Mouse (Mus musculus): ENCODE measurements around the gene Yeats4. TPM values are rescaled to one million over a fixed set of nuclear protein-coding genes. Genes with fewer than 3 reads are reported as not detected.
A peak's percentile ranks its signal among the peaks of the same experiment; 100 is the strongest.

The Yeats4 gene
- polyA plus RNA-seq, 1 experiment from 2014 or later, result 112 TPM

- Histone ChIP-seq H3K4me1 (peaks cover 3% of the 10 kb centered on the region), H3K4me3 (no peak overlapping the region), H3K27ac (no peak overlapping the region), H3K9ac (no peak overlapping the region), H3K27me3 (no peaks in the 10 kb centered on the region), H3K36me3 (no peaks in the 10 kb centered on the region), H3K9me3 (replicated peaks) (no peaks in the 10 kb centered on the region), H3K4me2 (replicated peaks) (no peak overlapping the region)
- WGBS, result 97% methylated on average over 4 of the region's 4 CpGs
- ATAC-seq (ENCODE audit: low FRiP score), result no peak
Measured at GRCm38 (mm10) chr10:117195748-117196147, 28.6 kb downstream of the Yeats4 start.

GRCm38 (mm10) chr10:117195005-117195404 lies 29.3 kb downstream of the Yeats4 start:
- ATAC-seq (ENCODE audit: low FRiP score), result no peak
- no peaks in the 10 kb centered on the region for H3K36me3 ChIP-seq

GRCm38 (mm10) chr10:117193364-117193763 lies 30.9 kb downstream of the Yeats4 start:
- no peak overlapping the region for H3K4me3 ChIP-seq
- H3K9me3 ChIP-seq (replicated peaks), result no peaks in the 10 kb centered on the region
- no peak overlapping the region for H3K4me2 ChIP-seq (replicated peaks)
- ATAC-seq (ENCODE audit: low FRiP score), result no peak
- 77% methylated on average over 5 of the region's 5 CpGs for WGBS
- no peaks in the 10 kb centered on the region for H3K4me1 ChIP-seq
- no peaks in the 10 kb centered on the region for H3K36me3 ChIP-seq
- H3K9ac ChIP-seq, result no peak overlapping the region
- no peaks in the 10 kb centered on the region for H3K27me3 ChIP-seq
- no peak overlapping the region for H3K27ac ChIP-seq

More at GRCm38 (mm10) chr10:117195005-117195404, 29.3 kb downstream of the Yeats4 start:
- H3K4me2 ChIP-seq (replicated peaks), result no peak overlapping the region
- H3K4me3 ChIP-seq, result no peak overlapping the region
- no peak overlapping the region for H3K27ac ChIP-seq
- no peak overlapping the region for H3K9ac ChIP-seq
- peaks cover 3% of the 10 kb centered on the region; the same call in 1 of the 2 replicates for H3K4me1 ChIP-seq
- WGBS, result 93% methylated on average over 12 of the region's 12 CpGs
- H3K9me3 ChIP-seq (replicated peaks), result no peaks in the 10 kb centered on the region
- H3K27me3 ChIP-seq, result no peaks in the 10 kb centered on the region

GRCm38 (mm10) chr10:117185399-117186089 lies 38.8 kb downstream of the Yeats4 start:
- no peak for ATAC-seq (ENCODE audit: low FRiP score)
- Histone ChIP-seq H3K4me3 (no peak overlapping the region), H3K4me2 (replicated peaks) (no peak overlapping the region), H3K36me3 (no peaks in the 10 kb centered on the region), H3K27me3 (no peaks in the 10 kb centered on the region), H3K27ac (no peak overlapping the region), H3K9ac (no peak overlapping the region), H3K4me1 (no peaks in the 10 kb centered on the region), H3K9me3 (replicated peaks) (no peaks in the 10 kb centered on the region)
- WGBS, result 76% methylated on average over 9 of the region's 9 CpGs

- H3K36me3 ChIP-seq, result no peaks in the 10 kb centered on the region
- no peak overlapping the region for H3K27ac ChIP-seq
- H3K9ac ChIP-seq, result no peak overlapping the region
- no peaks in the 10 kb centered on the region for H3K27me3 ChIP-seq
- no peak overlapping the region for H3K4me3 ChIP-seq
- ATAC-seq (ENCODE audit: low FRiP score), result no peak
- no peaks in the 10 kb centered on the region for H3K4me1 ChIP-seq
- WGBS, result 65% methylated on average over 3 of the region's 3 CpGs
- no peak overlapping the region for H3K4me2 ChIP-seq (replicated peaks)
- no peaks in the 10 kb centered on the region for H3K9me3 ChIP-seq (replicated peaks)
Measured at GRCm38 (mm10) chr10:117181098-117181497, 43.2 kb downstream of the Yeats4 start.

- H3K9me3 ChIP-seq (replicated peaks), result no peaks in the 10 kb centered on the region
- peaks cover 5% of the 10 kb centered on the region; the same call in 1 of the 2 replicates for H3K4me1 ChIP-seq
- H3K4me2 ChIP-seq (replicated peaks), result peak overlapping the region; percentile 19; the same call in 1 of the 2 replicates
- WGBS, result 59% methylated on average over 12 of the region's 12 CpGs
- no peak overlapping the region for H3K4me3 ChIP-seq
- no peak for ATAC-seq (ENCODE audit: low FRiP score)
- H3K27me3 ChIP-seq, result no peaks in the 10 kb centered on the region
- H3K27ac ChIP-seq, result no peak overlapping the region
- H3K36me3 ChIP-seq, result no peaks in the 10 kb centered on the region
- H3K9ac ChIP-seq, result 0 out of 2 replicates have a peak overlapping the region, but pooled peaks have one; percentile 13
Measured at GRCm38 (mm10) chr10:117174645-117175044, 49.7 kb downstream of the Yeats4 start.

GRCm38 (mm10) chr10:117173566-117174438 lies 50.5 kb downstream of the Yeats4 start:
- ATAC-seq (ENCODE audit: low FRiP score), result no peak
- no peak overlapping the region for H3K9ac ChIP-seq
- no peak overlapping the region for H3K27ac ChIP-seq
- peaks cover 5% of the 10 kb centered on the region; the same call in 1 of the 2 replicates for H3K4me1 ChIP-seq
- H3K4me2 ChIP-seq (replicated peaks), result peak overlapping the region; percentile 22; the same call in 1 of the 2 replicates
- no peak overlapping the region for H3K4me3 ChIP-seq
- H3K27me3 ChIP-seq, result no peaks in the 10 kb centered on the region
- 39% methylated on average over 13 of the region's 13 CpGs for WGBS
- no peaks in the 10 kb centered on the region for H3K9me3 ChIP-seq (replicated peaks)
- H3K36me3 ChIP-seq, result no peaks in the 10 kb centered on the region

GRCm38 (mm10) chr10:117173111-117173510 lies 51.2 kb downstream of the Yeats4 start:
- Histone ChIP-seq H3K27me3 (no peaks in the 10 kb centered on the region), H3K4me1 (peaks cover 5% of the 10 kb centered on the region; the same call in 1 of the 2 replicates), H3K9me3 (replicated peaks) (no peaks in the 10 kb centered on the region), H3K27ac (no peak overlapping the region), H3K36me3 (no peaks in the 10 kb centered on the region), H3K4me3 (no peak overlapping the region), H3K9ac (no peak overlapping the region), H3K4me2 (replicated peaks) (no peak overlapping the region)
- no peak for ATAC-seq (ENCODE audit: low FRiP score)
- WGBS, result 94% methylated on average over 1 of the region's 1 CpGs

- Histone ChIP-seq H3K27me3 (no peaks in the 10 kb centered on the region), H3K9ac (no peak overlapping the region)
- WGBS, result 32% methylated on average over 3 of the region's 3 CpGs
Measured at GRCm38 (mm10) chr10:117172069-117172468, 52.2 kb downstream of the Yeats4 start.

GRCm38 (mm10) chr10:117166785-117167425 lies 57.4 kb downstream of the Yeats4 start:
- H3K9ac ChIP-seq, result no peak overlapping the region
- no peak for ATAC-seq (ENCODE audit: low FRiP score)
- 93% methylated on average over 11 of the region's 11 CpGs for WGBS
- H3K4me3 ChIP-seq, result no peak overlapping the region
- H3K36me3 ChIP-seq, result no peaks in the 10 kb centered on the region
- H3K27ac ChIP-seq, result no peak overlapping the region
- no peaks in the 10 kb centered on the region for H3K4me1 ChIP-seq
- H3K4me2 ChIP-seq (replicated peaks), result no peak overlapping the region
- H3K27me3 ChIP-seq, result no peaks in the 10 kb centered on the region
- no peaks in the 10 kb centered on the region for H3K9me3 ChIP-seq (replicated peaks)

More at GRCm38 (mm10) chr10:117172069-117172468, 52.2 kb downstream of the Yeats4 start:
- H3K4me3 ChIP-seq, result no peak overlapping the region
- no peak overlapping the region for H3K27ac ChIP-seq
- peaks cover 5% of the 10 kb centered on the region; the same call in 1 of the 2 replicates for H3K4me1 ChIP-seq
- no peaks in the 10 kb centered on the region for H3K9me3 ChIP-seq (replicated peaks)
- H3K4me2 ChIP-seq (replicated peaks), result no peak overlapping the region
- no peak for ATAC-seq (ENCODE audit: low FRiP score)
- H3K36me3 ChIP-seq, result no peaks in the 10 kb centered on the region

All from hindbrain, embryonic 12.5 days (tissue).